Mouse (Mus musculus) olfactory bulb, adult 2 months (tissue): Measurements from ENCODE around the gene Pgap3.

ENCODE experiments used
- CTCF ChIP-seq: fragments of 200-500 bp; IDR thresholded peaks from 2 replicates; pipeline ENCODE4 v1.5.1; 2012; ENCODE audit warnings: low read depth, mild to moderate bottlenecking, low read length, moderate library complexity; ENCODE audit not compliant: insufficient read depth
- POLR2A ChIP-seq: fragments of 200-500 bp; IDR thresholded peaks from 2 replicates; pipeline ENCODE4 v1.6.1; 2012; ENCODE audit warnings: mild to moderate bottlenecking, low read depth, low read length, moderate library complexity; ENCODE audit not compliant: insufficient read depth

GRCm38 (mm10) chr11:98389221-98389780 is 11.0 kb downstream of the Pgap3 start:
- TF ChIP-seq CTCF = peak; percentile 9
- no peak for TF ChIP-seq POLR2A
